Mouse (Mus musculus) adipocyte (in vitro differentiated cells): ENCODE results near the gene Fbxl12.
A peak's percentile ranks its signal among the peaks of the same experiment; 100 is the strongest.
"Not testable (repeated sequence)": the region's sequence is repeated elsewhere in the genome, so short reads cannot be mapped to it uniquely, and the experiment has no call there.

Source experiments
- DNase-seq: peaks from one replicate; pipeline ENCODE4 v3.0.0-alpha.2; 2016; ENCODE audit warnings: low spot score

The Fbxl12 gene

DNA sequence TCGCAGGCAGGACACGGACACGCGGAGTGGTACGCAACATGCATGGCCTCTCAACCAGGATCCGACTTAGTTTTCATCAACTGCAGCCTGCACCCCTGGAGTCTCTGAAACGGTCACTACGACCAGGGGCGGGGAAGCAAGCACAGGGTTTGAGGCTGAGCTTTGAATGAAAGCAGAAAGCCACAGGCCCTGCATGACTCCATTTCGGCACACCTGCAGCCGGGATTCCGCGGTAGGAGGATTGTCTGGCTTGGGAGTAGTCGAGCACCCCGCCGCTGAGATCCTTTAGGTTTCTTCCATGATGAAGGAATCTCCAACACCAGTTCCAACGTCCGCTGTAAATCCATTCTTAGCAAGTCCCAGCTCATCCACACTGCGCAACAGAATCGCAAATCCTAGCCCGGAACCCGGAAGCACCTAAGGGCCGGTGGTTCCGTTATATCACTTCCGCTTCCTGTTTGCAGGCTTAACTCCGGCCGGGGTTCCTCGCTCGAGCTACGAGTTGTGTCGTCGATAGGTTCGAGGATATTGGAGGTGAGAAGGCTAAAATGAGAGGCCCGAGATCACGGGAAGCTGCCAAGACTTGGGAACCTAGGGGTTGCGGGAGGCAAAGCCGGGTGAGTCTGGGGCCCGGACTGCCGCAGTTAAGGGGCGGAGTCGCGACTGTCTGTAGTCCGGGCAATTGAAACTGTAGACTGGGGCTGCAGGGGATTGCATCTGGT, at the start of gene Fbxl12:
TSS of gene Fbxl12 (minus strand) at position 408 of the 722 bp plus-strand sequence.
- peak; percentile 86 for DNase-seq

DNA sequence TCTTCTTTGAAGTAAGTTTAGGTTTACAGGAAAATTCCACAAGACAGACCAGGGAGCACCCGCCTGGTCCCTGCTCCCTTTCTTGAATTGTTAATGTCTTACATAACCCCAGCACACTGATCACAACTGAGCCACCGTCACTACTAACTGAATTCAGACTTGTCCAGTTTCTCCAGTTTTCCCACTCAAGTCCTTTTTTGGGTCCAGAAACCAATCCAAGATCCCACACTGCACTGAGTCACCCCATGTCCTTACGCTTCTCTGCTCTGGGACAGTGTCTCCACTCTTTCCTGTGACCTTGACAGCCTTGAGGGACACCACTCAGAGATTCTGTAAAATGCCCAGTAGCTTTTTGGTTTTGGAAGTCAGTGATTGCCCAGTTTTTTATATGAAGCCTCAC, 48.3 kb upstream of the Fbxl12 start:
- DNase-seq, result no peak

DNA sequence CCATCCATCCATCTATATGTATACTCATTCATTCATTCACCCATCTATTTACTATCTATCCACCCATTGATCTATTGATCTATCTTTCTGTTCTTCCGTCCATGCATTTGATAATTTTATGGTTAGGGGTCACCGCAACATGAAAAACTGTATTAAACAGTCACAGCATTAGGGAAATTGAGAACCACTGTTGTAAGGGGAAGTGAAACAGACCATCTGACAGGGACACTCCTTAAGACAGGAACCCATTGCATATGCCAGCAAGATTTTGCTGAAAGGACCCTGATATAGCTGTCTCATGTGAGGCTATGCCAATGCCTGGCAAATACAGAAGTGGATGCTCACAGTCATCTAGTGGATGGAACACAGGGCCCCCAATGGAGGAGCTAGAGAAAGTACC, 45.9 kb upstream of the Fbxl12 start:
- DNase-seq, result not testable (repeated sequence)

DNA sequence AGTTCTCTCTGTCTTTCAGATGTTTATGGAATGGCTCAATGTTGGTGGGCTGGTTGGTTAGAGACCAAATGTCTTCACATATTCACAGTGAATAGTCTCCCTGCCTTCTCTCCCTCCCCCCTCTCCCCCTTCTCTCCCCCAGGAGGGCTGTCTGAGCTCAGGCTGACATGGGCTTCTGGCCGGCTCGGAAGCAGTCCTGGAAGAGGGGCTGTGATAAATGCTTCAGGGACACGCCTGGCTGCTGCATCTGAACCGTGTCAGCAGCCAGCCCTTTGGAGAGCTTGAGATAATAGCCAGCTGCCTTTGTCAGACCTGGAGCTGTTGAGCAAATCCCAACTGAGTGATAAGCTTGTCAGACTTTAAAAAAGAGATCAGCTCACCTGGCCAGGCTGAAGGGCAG, 45.3 kb upstream of the Fbxl12 start:
- no peak for DNase-seq

DNA sequence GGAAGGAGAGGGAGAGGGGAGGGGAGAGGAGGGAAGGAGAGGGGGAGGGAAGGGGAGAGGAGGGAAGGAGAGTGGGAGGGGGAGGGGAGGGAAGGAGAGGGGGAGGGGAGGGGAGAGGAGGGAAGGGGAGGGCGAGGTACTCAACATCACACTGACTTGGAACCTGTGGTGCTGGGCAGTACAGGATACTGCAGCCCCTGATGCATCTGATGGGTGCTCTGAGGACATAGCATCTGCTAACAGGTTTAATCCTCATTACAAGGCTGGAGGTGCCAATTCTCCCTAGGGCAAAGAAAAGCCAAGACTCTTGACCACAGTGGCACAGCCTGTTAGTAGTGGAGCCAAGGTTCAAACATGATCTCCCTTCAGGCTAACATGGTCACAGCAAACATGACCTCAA, 44.8 kb upstream of the Fbxl12 start:
- DNase-seq, result no peak

DNA sequence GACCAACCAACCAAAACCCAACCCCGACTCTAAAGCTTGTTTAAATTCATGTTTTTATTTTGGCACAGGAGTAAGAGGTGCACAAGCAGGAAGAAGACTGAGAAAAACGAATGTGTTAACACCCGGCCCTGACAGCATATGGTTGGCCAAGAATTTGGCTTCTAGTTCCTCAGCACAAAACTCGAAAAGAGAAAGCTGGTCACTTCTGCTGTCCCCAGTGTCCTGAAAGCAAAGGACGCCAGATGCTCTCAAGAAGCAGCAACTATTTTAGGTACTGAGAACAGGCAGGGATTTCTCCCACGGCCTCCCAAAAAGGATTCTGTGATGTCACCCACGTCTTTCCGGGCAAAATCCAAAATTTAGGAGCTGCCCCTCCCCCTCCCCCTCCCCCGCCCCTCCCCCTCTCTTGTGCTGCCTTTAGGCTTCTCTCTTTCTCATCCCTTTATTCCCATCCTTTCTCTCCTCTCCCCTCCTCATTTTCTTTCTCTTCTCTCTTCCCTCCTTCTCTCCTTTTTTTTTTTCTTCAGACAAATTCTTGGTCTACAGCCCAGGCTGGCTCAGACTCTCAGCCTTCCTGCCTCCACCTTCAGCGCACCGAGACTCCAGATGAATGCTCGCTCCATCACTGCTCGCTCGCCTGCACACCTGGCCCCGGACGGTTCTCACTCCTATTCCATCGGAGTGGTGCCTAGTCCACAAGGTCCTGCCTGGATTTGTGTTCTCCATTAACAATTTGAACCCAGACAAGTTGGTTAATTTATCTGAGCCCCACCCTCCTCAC, 40.7 kb upstream of the Fbxl12 start:
- DNase-seq, result no peak

DNA sequence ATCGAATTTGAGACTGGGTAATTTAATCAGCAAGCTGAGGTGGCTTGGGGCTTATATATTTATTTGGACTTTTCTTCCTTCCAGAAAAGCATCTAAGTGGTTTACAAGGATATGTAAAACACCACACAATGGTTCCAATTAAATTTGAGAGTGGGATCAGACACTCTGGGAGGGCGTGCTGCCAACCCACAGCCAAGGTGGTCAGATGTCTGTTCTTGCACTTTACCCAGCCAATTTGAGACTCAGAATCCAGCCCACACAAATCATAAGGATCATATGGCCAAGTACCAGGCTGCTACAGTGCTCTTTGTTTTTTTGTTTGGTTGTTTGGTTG, 37.8 kb upstream of the Fbxl12 start:
- no peak for DNase-seq

DNA sequence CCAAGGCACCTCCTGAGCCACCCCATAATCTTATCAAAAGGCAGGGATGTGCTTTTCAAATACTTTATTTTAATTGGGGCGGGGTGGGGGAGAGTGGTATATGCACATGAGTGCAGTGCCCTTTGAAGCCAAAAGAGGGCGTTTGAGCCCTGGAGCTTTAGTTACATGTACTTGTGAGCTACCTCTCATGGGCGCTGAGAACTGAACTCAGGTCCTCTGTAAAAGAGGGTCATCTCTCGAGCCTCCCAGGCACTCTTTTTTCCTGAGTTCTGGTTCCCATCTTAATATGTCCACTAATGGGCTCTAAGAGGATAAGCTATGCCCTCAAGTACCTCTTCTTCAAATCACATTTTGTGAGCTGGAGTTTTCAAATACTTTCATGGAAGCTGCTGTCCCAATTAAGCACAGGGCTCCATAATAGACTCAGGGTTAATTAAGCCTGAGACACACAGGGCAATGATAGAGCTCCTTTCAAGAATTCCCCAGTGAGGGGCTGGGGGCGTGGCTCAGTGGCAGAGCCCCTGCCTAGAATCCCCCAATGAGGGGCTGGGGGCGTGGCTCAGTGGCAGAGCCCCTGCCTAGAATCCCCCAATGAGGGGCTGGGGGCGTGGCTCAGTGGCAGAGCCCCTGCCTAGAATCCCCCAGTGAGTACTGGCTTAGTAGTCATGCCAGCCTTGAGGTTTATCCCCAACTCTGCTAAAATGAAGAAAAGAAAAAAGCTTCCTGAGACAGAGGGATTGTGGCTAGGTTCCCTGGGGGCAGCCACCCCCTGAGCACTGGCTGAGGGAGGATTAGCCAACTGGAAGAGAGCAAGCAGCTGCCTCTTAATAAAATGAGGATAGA, 37.2 kb upstream of the Fbxl12 start:
- no peak for DNase-seq

DNA sequence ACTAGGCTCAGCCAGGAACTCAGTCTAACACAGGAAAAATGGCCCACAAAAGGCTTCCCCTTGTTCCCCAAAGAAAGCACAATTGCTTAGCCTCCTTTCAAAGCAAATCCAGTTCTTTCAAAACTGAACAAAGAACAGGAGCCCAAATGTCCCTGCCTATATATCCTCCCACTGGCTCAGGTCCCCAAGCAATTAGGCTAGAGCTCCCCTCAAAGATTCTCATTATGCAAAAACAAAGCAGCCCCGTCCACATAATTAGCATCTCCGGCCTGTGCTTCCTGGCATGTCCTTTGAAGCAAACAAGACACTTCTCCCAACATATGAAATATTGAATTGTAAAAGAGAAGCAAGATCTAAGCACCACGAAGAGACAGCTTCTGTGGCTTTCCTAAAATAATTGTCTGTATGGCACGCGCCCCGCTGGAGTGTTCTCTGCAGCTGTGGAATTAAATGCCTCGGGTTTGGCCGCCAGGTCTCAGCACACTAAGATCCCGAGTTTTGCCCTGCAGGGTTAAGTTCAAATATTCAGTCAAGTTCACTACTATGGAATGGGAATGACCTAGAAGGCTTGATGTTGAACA, 35.9 kb upstream of the Fbxl12 start:
- DNase-seq, result no peak

DNA sequence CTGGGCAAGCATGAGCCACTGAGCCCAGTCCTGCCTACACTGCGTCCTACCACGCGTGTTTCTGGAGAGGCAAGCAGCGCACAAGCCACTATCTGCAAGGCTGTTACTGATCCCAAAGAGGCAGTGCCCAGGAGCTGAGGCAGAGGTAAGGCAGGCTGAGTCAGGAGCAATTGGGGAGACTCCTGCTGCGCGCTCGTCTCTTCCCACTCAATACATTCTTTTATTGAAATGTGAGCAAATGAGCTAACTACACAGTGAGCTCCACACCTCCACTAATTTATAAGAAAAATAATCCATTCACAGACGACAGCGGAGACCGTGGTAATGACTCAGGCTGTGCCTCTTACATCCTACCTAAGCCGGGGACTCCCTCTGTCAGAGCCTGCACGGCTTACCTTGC, 33.3 kb upstream of the Fbxl12 start:
- DNase-seq, result no peak

DNA sequence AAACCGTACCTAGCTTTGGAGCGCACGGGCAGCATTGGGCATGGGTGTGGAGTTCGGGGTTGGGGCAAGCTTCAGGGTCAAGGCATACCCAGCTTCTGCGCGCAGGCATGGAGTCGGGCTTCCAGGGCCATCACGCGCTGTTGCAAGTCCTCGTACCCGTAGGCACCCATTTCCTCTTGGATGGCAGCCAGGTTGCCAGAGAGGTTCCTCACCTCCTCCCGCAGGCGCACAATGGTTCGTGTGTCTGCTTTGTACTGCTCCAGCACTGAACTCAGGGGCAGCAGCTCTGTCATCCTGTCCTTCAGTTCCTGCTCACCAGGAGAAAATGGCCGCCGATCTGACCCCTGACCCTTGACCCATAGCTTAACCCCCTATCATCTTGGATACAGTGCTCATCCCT, 27.5 kb upstream of the Fbxl12 start:
- DNase-seq, result no peak

DNA sequence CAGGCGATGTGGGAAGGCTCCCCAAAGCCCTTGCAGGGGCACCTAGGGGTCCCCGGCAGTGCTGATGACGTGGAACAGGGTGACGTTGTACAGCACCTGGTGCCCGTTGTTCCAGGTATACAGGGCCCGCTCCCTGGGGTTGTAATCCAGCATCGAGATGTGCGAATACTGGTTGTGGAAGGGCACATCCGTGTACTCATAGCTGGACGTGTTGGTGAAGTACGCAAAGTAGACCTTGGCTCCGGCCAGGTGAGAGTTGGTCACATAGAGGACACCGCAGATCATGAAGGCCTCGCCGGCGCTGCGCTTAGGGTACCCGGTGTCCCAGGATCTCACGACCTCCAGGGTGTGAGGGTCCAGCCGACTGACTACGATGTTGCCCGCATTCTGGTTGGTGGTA, 23.5 kb upstream of the Fbxl12 start:
- DNase-seq, result no peak

DNA sequence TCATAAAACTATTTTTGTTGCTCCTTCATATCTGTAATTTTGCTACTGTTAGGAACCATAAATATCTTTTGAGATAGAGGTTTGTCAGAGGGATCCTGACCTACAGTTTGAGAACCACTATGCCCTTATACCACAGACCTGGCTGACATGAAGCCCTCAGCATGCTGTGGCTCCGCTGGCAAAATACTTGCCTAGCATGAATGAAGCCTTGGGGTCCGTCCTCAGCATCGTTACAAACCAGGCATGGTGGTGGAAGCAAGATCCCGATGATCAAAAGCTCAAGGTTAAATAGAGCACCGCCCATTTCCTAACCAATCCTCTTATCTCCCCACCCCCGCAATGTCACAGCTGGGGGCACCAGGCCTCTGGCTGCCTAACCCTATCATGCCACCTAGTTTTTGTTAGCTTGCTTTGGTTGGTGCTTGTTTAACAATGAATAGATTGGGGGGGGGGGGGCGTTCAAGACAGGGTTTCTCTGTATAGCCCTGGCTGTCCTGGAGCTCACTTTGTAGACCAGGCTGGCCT, 22.0 kb upstream of the Fbxl12 start:
- DNase-seq, result no peak

DNA sequence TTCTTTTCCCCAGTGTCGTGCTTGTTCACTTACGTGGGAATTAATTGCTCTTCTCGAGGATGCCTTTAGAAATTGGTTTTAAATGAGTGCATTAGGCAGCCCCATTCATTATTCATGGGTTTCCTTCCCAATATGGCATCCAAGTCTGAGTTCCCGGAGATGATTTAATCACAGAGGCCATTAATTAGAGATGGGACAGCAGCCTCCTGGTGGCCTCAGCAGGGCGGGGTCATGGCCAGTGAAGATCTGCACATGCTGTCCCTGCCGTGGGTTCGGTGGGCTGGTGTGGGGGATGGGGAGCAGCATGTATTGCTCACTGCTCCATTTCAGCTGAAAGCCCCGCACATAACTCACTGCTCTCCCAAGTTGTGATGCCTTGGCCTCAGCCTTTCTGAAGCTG, 21.4 kb upstream of the Fbxl12 start:
- DNase-seq, result no peak

DNA sequence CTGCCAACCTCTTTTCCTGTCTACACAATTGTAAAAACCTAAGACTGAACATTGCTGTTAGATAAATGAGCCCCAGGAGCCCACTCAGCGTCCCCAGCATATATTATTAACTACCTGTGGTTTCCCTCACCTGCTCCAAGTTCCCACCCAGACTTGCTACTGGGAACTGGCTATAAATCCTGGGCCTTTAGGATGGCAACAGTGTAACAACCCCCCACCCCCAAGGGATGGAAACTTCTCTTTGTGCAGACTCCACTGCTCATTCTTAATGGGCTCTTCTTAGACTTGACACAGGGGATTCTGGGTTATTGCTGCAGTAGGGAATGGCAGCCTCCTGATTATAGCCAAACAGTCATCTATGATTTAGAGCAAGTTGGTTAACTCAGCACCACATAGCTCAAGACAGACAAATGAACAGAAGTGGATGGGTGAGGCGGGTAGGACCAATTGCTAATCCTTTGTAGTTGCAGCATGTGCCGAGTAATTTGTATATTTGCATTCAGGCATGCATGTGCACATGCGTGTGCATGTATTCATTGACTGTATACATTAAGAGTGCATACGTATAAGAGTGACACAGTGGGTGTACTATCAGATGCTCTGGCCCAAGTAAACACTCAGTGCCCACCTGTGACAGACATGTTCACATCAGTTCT, 20.5 kb upstream of the Fbxl12 start:
- DNase-seq, result no peak

DNA sequence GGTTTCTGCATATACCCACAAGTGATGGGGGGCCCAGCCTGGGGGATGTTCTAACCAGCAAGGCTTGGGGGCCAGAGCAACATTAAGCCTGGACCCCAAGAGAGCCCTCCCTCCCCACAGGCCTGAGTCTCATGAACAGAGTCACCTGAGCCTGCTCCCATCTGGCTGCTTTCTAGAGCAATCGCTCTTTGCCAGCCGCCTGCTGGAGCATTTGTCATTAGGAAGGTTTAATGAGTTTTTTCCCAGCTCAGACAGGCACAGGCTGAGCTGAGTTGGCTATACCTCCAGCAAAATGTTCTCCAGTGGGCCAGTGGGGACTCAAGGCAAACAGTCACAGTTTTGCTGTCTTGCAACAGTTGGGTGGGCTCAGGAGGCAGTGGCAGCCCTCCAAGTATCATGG, 19.8 kb upstream of the Fbxl12 start:
- DNase-seq, result no peak

DNA sequence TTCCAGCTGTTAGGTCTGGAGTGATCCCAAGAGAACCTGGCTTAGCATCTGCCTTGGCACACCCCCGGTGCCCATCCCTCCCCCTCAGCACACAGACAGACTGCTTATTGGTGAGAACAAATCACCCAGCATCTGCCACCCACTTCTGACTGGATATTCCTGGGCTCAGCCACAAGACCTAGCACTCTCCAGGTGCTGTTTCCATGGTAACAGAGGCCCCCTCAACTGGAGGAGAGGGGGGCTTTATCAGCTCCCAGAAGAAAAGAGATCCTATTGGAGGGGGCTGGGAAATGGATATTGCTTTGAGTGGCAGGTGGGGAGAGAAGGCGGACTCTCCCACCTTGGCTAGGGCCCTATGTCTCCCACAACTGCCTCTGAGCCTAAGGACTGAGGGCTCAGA, 19.4 kb upstream of the Fbxl12 start:
- no peak for DNase-seq

DNA sequence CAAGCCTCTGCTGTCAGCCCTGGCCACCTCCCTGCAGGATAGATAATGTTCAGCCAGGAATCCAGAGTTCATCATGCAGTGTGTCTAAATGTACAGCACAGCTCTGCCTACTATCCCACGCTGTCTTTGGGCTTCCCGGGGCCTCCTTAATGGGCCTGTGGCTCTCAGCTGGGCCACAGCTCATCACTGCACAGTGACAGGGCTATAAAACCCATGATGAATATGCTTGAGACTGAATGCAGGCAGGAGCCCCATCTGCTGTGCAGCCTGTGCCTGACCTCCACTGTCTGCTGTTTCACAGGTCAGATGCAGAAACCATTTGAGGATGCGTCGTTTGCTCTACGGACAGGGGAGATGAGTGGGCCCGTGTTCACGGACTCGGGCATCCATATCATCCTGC, 18.3 kb upstream of the Fbxl12 start:
- no peak for DNase-seq

DNA sequence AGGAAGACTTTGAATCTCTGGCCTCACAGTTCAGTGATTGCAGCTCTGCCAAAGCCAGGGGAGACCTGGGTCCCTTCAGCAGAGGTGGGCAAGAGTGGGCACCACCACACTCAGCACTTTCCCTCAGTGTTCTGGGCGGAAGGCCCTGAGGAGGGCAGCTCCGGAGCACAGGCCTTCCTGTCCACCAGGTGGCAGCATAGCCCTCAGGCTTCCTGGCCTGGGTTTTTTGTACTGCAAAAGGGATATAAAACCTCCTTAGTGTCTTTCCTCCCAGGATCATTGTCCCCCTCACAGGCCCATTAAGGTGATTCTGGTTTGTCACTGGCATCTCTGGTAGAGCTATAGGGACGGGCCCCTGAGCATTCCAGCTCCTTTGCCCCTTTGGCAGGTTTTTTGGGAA, 17.8 kb upstream of the Fbxl12 start:
- peak; percentile 67 for DNase-seq

DNA sequence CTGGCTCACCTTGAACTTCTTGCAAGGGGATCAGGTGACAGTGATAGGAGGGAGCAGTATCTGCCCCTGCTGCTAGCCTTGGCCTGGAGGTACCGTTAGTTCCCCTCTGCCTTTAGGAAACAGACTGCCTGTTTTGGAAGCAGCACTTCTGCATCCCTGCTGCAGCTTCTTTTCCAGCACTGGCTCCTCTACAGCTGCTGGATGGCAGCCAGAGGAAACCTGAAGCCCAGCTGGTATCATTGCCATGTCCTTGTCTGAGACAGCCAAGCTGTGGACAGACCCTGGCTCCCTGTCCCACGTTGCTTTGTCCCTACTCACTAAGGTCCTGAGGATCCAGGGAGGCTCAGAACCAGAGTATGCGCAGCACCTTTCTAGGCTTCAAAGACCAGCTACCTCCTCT, 13.0 kb upstream of the Fbxl12 start:
- DNase-seq, result no peak

DNA sequence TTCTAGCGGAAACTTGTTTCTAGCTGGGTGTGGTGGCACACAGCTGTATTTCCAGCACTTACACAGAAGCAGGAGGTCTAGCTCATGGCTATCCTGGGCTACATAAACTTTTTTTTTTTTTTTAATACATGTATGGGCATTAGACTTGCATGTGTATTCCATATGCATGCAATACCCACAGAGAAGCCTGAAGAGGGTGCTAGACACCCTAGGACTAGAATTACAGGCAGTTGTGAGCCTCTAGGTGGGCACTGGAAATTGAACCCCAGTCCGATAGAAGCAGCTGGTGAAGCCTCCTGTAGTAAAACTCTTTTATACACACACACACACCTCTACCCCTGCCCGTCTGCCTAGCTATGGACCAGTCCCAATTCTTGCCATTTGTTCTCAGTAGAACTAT, 9.3 kb upstream of the Fbxl12 start:
- no peak for DNase-seq

DNA sequence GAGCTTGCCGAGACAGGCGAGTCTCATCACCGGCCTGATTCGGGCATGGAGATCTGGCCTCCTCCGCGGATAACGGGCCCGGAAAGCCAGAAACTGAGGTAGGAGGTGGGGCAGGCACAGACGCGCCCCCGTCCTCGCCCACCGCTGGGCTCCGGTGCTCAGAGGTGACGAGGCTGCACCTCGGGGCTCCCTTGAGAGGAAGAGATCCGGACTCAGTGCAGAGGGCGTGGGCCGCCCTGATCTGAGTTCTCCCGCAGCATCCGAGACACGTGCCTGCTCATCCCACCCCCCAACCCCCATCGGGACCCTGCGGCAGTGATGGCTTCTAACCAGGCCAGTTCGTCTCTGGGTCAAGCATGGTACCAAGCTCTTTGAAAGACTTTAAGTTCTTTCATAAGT, 7.7 kb upstream of the Fbxl12 start:
- no peak for DNase-seq
